Mouse (Mus musculus): Measurements from ENCODE around the gene a. TPM values are rescaled to one million over a fixed set of nuclear protein-coding genes. Genes with fewer than 3 reads are reported as not detected.

The a gene
- polyA plus RNA-seq, 1 experiment: not detected

- H3ac ChIP-seq (ENCODE audit: control insufficient read depth, insufficient read length, low read depth): no peak overlapping the region
- TF ChIP-seq FOSL1 (IDR thresholded peaks at IDR 0.05; ENCODE audit: insufficient read depth, low read length, poor library complexity, severe bottlenecking) (no peak), CTCF (IDR thresholded peaks at IDR 0.05; ENCODE audit: control insufficient read depth, insufficient read depth, insufficient read length) (no peak), MAX (IDR thresholded peaks at IDR 0.05) (no peak)
- no peaks in the 10 kb centered on the region for H3K27me3 ChIP-seq (ENCODE audit: control insufficient read depth, insufficient read depth, insufficient read length)
- no peaks in the 10 kb centered on the region for H3K36me3 ChIP-seq (ENCODE audit: control insufficient read depth, insufficient read depth)
- H3K4me3 ChIP-seq (ENCODE audit: insufficient read depth, poor library complexity, severe bottlenecking): no peak overlapping the region
- H3K79me2 ChIP-seq (ENCODE audit: control insufficient read depth, insufficient read depth): no peaks in the 10 kb centered on the region
- no peaks in the 10 kb centered on the region for H3K79me3 ChIP-seq (ENCODE audit: low read depth)
Observed at GRCm38 (mm10) chr2:154785284-154785683, 5.9 kb upstream of the a start.

GRCm38 (mm10) chr2:154786187-154786586 lies 5.0 kb upstream of the a start:
- H3K4me3 ChIP-seq (ENCODE audit: insufficient read depth, poor library complexity, severe bottlenecking): no peak overlapping the region

GRCm38 (mm10) chr2:154786776-154787175 lies 4.4 kb upstream of the a start:
- TF ChIP-seq MYOD1 (IDR thresholded peaks at IDR 0.05; ENCODE audit: control insufficient read depth, insufficient read length, low read depth) (no peak), CEBPB (IDR thresholded peaks at IDR 0.05; ENCODE audit: low read depth) (no peak), MYOG (IDR thresholded peaks at IDR 0.05; ENCODE audit: control insufficient read depth, extremely low read depth, insufficient read length) (no peak), USF1 (IDR thresholded peaks at IDR 0.05; ENCODE audit: low read depth) (no peak), FOSL1 (IDR thresholded peaks at IDR 0.05; ENCODE audit: insufficient read depth, low read length, poor library complexity, severe bottlenecking) (no peak), MAX (IDR thresholded peaks at IDR 0.05) (no peak), CTCF (IDR thresholded peaks at IDR 0.05; ENCODE audit: control insufficient read depth, insufficient read depth, insufficient read length) (no peak)
- H3ac ChIP-seq (ENCODE audit: control insufficient read depth, insufficient read length, low read depth): no peak overlapping the region
- no peaks in the 10 kb centered on the region for H3K27me3 ChIP-seq (ENCODE audit: control insufficient read depth, insufficient read depth, insufficient read length)
- no peak overlapping the region for H3K4me3 ChIP-seq (ENCODE audit: insufficient read depth, poor library complexity, severe bottlenecking)
- peaks cover 4% of the 10 kb centered on the region for H3K79me3 ChIP-seq (ENCODE audit: low read depth)
- H3K79me2 ChIP-seq (ENCODE audit: control insufficient read depth, insufficient read depth): peaks cover 7% of the 10 kb centered on the region
- H3K36me3 ChIP-seq (ENCODE audit: control insufficient read depth, insufficient read depth): no peaks in the 10 kb centered on the region

More at GRCm38 (mm10) chr2:154786187-154786586, 5.0 kb upstream of the a start:
- Histone ChIP-seq H3ac (ENCODE audit: control insufficient read depth, insufficient read length, low read depth) (no peak overlapping the region), H3K36me3 (ENCODE audit: control insufficient read depth, insufficient read depth) (no peaks in the 10 kb centered on the region), H3K79me3 (ENCODE audit: low read depth) (no peaks in the 10 kb centered on the region), H3K79me2 (ENCODE audit: control insufficient read depth, insufficient read depth) (peaks cover under 1% of the 10 kb centered on the region), H3K27me3 (ENCODE audit: control insufficient read depth, insufficient read depth, insufficient read length) (no peaks in the 10 kb centered on the region)
- TF ChIP-seq USF1 (IDR thresholded peaks at IDR 0.05; ENCODE audit: low read depth) (no peak), MYOG (IDR thresholded peaks at IDR 0.05; ENCODE audit: control insufficient read depth, extremely low read depth, insufficient read length) (no peak)

- H3K27me3 ChIP-seq (ENCODE audit: control insufficient read depth, insufficient read depth, insufficient read length): no peaks in the 10 kb centered on the region
- no peak for TF ChIP-seq USF1 (IDR thresholded peaks at IDR 0.05; ENCODE audit: low read depth)
- no peak for TF ChIP-seq CEBPB (IDR thresholded peaks at IDR 0.05; ENCODE audit: low read depth)
- no peak for TF ChIP-seq MAX (IDR thresholded peaks at IDR 0.05)
- no peak for TF ChIP-seq MYOG (IDR thresholded peaks at IDR 0.05; ENCODE audit: control insufficient read depth, extremely low read depth, insufficient read length)
- no peak for TF ChIP-seq CTCF (IDR thresholded peaks at IDR 0.05; ENCODE audit: control insufficient read depth, insufficient read depth, insufficient read length)
- no peak for TF ChIP-seq MYOD1 (IDR thresholded peaks at IDR 0.05; ENCODE audit: control insufficient read depth, insufficient read length, low read depth)
- TF ChIP-seq FOSL1 (IDR thresholded peaks at IDR 0.05; ENCODE audit: insufficient read depth, low read length, poor library complexity, severe bottlenecking): no peak
- no peak overlapping the region for H3ac ChIP-seq (ENCODE audit: control insufficient read depth, insufficient read length, low read depth)
- peaks cover 30% of the 10 kb centered on the region for H3K79me3 ChIP-seq (ENCODE audit: low read depth)
- H3K36me3 ChIP-seq (ENCODE audit: control insufficient read depth, insufficient read depth): peaks cover 9% of the 10 kb centered on the region
- H3K4me3 ChIP-seq (ENCODE audit: insufficient read depth, poor library complexity, severe bottlenecking): no peak overlapping the region
- H3K79me2 ChIP-seq (ENCODE audit: control insufficient read depth, insufficient read depth): peaks cover 33% of the 10 kb centered on the region
Observed at GRCm38 (mm10) chr2:154789381-154789780, 1.8 kb upstream of the a start.

GRCm38 (mm10) chr2:154789977-154790655 lies 1.1 kb upstream of the a start:
- Histone ChIP-seq H3K79me2 (ENCODE audit: control insufficient read depth, insufficient read depth) (peaks cover 40% of the 10 kb centered on the region), H3K36me3 (ENCODE audit: control insufficient read depth, insufficient read depth) (peaks cover 9% of the 10 kb centered on the region), H3K27me3 (ENCODE audit: control insufficient read depth, insufficient read depth, insufficient read length) (no peaks in the 10 kb centered on the region), H3ac (ENCODE audit: control insufficient read depth, insufficient read length, low read depth) (peak overlapping the region; percentile 23), H3K79me3 (ENCODE audit: low read depth) (peaks cover 38% of the 10 kb centered on the region), H3K4me3 (ENCODE audit: insufficient read depth, poor library complexity, severe bottlenecking) (no peak overlapping the region)
- TF ChIP-seq CTCF (IDR thresholded peaks at IDR 0.05; ENCODE audit: control insufficient read depth, insufficient read depth, insufficient read length): no peak
- TF ChIP-seq MYOG (IDR thresholded peaks at IDR 0.05; ENCODE audit: control insufficient read depth, extremely low read depth, insufficient read length): no peak
- no peak for TF ChIP-seq FOSL1 (IDR thresholded peaks at IDR 0.05; ENCODE audit: insufficient read depth, low read length, poor library complexity, severe bottlenecking)
- TF ChIP-seq USF1 (IDR thresholded peaks at IDR 0.05; ENCODE audit: low read depth): no peak
- no peak for TF ChIP-seq MAX (IDR thresholded peaks at IDR 0.05)
- no peak for TF ChIP-seq CEBPB (IDR thresholded peaks at IDR 0.05; ENCODE audit: low read depth)
- no peak for TF ChIP-seq MYOD1 (IDR thresholded peaks at IDR 0.05; ENCODE audit: control insufficient read depth, insufficient read length, low read depth)
